Mouse (Mus musculus) urinary bladder, adult 2 months (tissue): ENCODE data around the gene Nckap1. TPM values are rescaled to one million over a fixed set of nuclear protein-coding genes. Genes with fewer than 3 reads are reported as not detected.
"Not testable (repeated sequence)": the region's sequence is repeated elsewhere in the genome, so short reads cannot be mapped to it uniquely, and the experiment has no call there.

ENCODE experiments used
- DNase-seq: peaks from one replicate; pipeline ENCODE4 v3.0.0; 2022; ENCODE audit warnings: low spot score
- polyA plus RNA-seq: library from polyadenylated mRNA; depleted of rRNA; stranded (reverse); fragments of >200 nt; gene quantifications from 2 replicates; pipeline ENCODE4 v1.2.3, GENCODE M21; 2012

Nckap1 gene
- polyA plus RNA-seq, 1 experiment = 96.9 TPM

GRCm38 (mm10) chr2:80560773-80561172 lies 20.4 kb downstream of the Nckap1 start:
- no peak for DNase-seq

GRCm38 (mm10) chr2:80559655-80560054 lies 21.5 kb downstream of the Nckap1 start:
- no peak for DNase-seq

- no peak for DNase-seq
Measured at GRCm38 (mm10) chr2:80554442-80554841, 26.7 kb downstream of the Nckap1 start.

GRCm38 (mm10) chr2:80549704-80550103 lies 31.5 kb downstream of the Nckap1 start:
- DNase-seq = no peak

GRCm38 (mm10) chr2:80547901-80548300 lies 33.3 kb downstream of the Nckap1 start:
- no peak for DNase-seq

GRCm38 (mm10) chr2:80542801-80543200 lies 38.4 kb downstream of the Nckap1 start:
- DNase-seq = no peak

GRCm38 (mm10) chr2:80537156-80537555 lies 44.0 kb downstream of the Nckap1 start:
- no peak for DNase-seq

- DNase-seq = no peak
Measured at GRCm38 (mm10) chr2:80536608-80537007, 44.6 kb downstream of the Nckap1 start.

- DNase-seq = no peak
Measured at GRCm38 (mm10) chr2:80524275-80524674, 56.9 kb downstream of the Nckap1 start.

- no peak for DNase-seq
Measured at GRCm38 (mm10) chr2:80506051-80506802, 75.0 kb downstream of the Nckap1 start.

- DNase-seq = no peak
Measured at GRCm38 (mm10) chr2:80502132-80502531, 79.0 kb downstream of the Nckap1 start.

GRCm38 (mm10) chr2:80495304-80495703 lies 85.9 kb downstream of the Nckap1 start:
- DNase-seq = not testable (repeated sequence)

- no peak for DNase-seq
Measured at GRCm38 (mm10) chr2:80486851-80487250, 94.3 kb downstream of the Nckap1 start.

GRCm38 (mm10) chr2:80484951-80485350 lies 96.2 kb downstream of the Nckap1 start:
- no peak for DNase-seq

GRCm38 (mm10) chr2:80475831-80476230 lies 105.3 kb downstream of the Nckap1 start:
- no peak for DNase-seq

GRCm38 (mm10) chr2:80474247-80474796 lies 106.9 kb downstream of the Nckap1 start:
- no peak for DNase-seq

- no peak for DNase-seq
Measured at GRCm38 (mm10) chr2:80465991-80466821, 115.0 kb downstream of the Nckap1 start.

- DNase-seq = no peak
Measured at GRCm38 (mm10) chr2:80461827-80462226, 119.4 kb downstream of the Nckap1 start.
